Comparison of ENCODE assay signal across 12 mouse cellular contexts in genomic region chr2:7080086-7080485, GRCm38 (mm10).
DNase-seq lines count a peak whose midpoint lies in the region; ATAC-seq and TF ChIP-seq lines count a peak whose summit lies in the region.
"Had no signal": no experiment of that assay in that cellular context is flagged by ENCODE, and none has a peak within 500 bp of the region (broad histone marks: within the 10 kb centered on the region; RNA-seq: fewer than 3 reads in every experiment).

No protein-coding gene starts in this region.

- peaks cover 21% of the 10 kb centered on the region for H3K4me1 ChIP-seq in heart, embryonic 11.5 days (ENCODE audit: control insufficient read depth, insufficient read depth, low read length)
- H3K4me1 ChIP-seq in lung, embryonic 15.5 days: peaks cover 26% of the 10 kb centered on the region
- H3K4me1 ChIP-seq in cortical plate, adult 2 months (ENCODE audit: control insufficient read depth, insufficient read depth, low read length): peaks cover 16% of the 10 kb centered on the region
- H3K4me1 ChIP-seq in stomach, embryonic 16.5 days (ENCODE audit: control insufficient read depth, insufficient read depth, low read length): peaks cover 20% of the 10 kb centered on the region

- H3K9me3 ChIP-seq in heart, embryonic 11.5 days (replicated peaks; ENCODE audit: control insufficient read depth, low read length): peaks cover 10% of the 10 kb centered on the region
- H3K9me3 ChIP-seq in lung, embryonic 15.5 days: peaks cover 6% of the 10 kb centered on the region
- peaks cover 13% of the 10 kb centered on the region for H3K9me3 ChIP-seq in stomach, embryonic 16.5 days (replicated peaks; ENCODE audit: control insufficient read depth, low read length)

- no peaks in the 10 kb centered on the region for H3K27me3 ChIP-seq in heart, embryonic 11.5 days (ENCODE audit: control insufficient read depth, insufficient read depth, low read length)
- no peaks in the 10 kb centered on the region for H3K27me3 ChIP-seq in lung, embryonic 15.5 days
- no peaks in the 10 kb centered on the region for H3K27me3 ChIP-seq in stomach, embryonic 16.5 days (ENCODE audit: control insufficient read depth, insufficient read depth, low read length)

- peak overlapping the region; percentile 51 for H3K4me3 ChIP-seq in heart, embryonic 11.5 days (ENCODE audit: low read depth, low read length)
- peak overlapping the region; percentile 42 for H3K4me3 ChIP-seq in lung, embryonic 15.5 days
- no peak overlapping the region for H3K4me3 ChIP-seq in cortical plate, adult 2 months (ENCODE audit: insufficient read depth, low read length)
- no peak overlapping the region for H3K4me3 ChIP-seq in stomach, embryonic 16.5 days (replicated peaks; ENCODE audit: low read length)

- no peak for DNase-seq in heart, postnatal 14 days
- no peak for DNase-seq in lung, postnatal 14 days
- no peak for DNase-seq in cerebellum, adult 8-10 months
- DNase-seq: adrenal gland, postnatal 10 days; gastrocnemius, postnatal 10 days; kidney, postnatal 10 days; thymus, postnatal 4 days had no signal

- TF ChIP-seq CTCF in cortical plate, adult 2 months (IDR thresholded peaks at IDR 0.05; ENCODE audit: extremely low read depth, insufficient read depth, low read length): no peak

- WGBS in heart, embryonic 11.5 days (ENCODE audit: insufficient replicate concordance): 49% methylated on average over 7 of the region's 7 CpGs
- WGBS in lung, embryonic 15.5 days: 35% methylated on average over 7 of the region's 7 CpGs
- 59% methylated on average over 7 of the region's 7 CpGs for WGBS in stomach, embryonic 16.5 days

- intact Hi-C loops in heart, postnatal 14 days (cut with DNase I): loop anchor here (5.0 kb wide), 1 partner anchor 208 kb away; no protein-coding TSS in a partner anchor

- peak overlapping the region; percentile 70 for H3K4me2 ChIP-seq in heart, embryonic 11.5 days
- H3K4me2 ChIP-seq in lung, embryonic 15.5 days: peak overlapping the region; percentile 58
- peak overlapping the region; percentile 61 for H3K4me2 ChIP-seq in stomach, embryonic 16.5 days (ENCODE audit: low read depth, low read length)

- TF ChIP-seq POLR2A in cortical plate, adult 2 months (IDR thresholded peaks at IDR 0.05; ENCODE audit: extremely low read depth, insufficient read depth, low read length): no peak

- peaks cover 5% of the 10 kb centered on the region for H3K36me3 ChIP-seq in heart, embryonic 11.5 days (ENCODE audit: control insufficient read depth, insufficient read depth, low read length)
- peaks cover 18% of the 10 kb centered on the region for H3K36me3 ChIP-seq in lung, embryonic 15.5 days
- peaks cover 10% of the 10 kb centered on the region; the same call in 1 of the 2 replicates for H3K36me3 ChIP-seq in stomach, embryonic 16.5 days (ENCODE audit: control insufficient read depth, insufficient read depth, low read length)

- no peak overlapping the region; the same call in 1 of the 2 replicates for H3K9ac ChIP-seq in heart, embryonic 11.5 days (ENCODE audit: low read depth, low read length)
- no peak overlapping the region for H3K9ac ChIP-seq in lung, embryonic 15.5 days
- H3K9ac ChIP-seq in stomach, embryonic 16.5 days (ENCODE audit: low read length): no peak overlapping the region
- H3K9ac ChIP-seq: liver, embryonic 14.5 days had no signal

- H3K27ac ChIP-seq in heart, embryonic 11.5 days (ENCODE audit: low read depth, low read length): peak overlapping the region; percentile 96
- peak overlapping the region; percentile 89; the same call in 1 of the 2 replicates for H3K27ac ChIP-seq in lung, embryonic 15.5 days
- H3K27ac ChIP-seq in cortical plate, adult 2 months (ENCODE audit: insufficient read depth, low read length): 0 out of 2 replicates have a peak overlapping the region, but pooled peaks have one; percentile 29
- no peak overlapping the region for H3K27ac ChIP-seq in stomach, embryonic 16.5 days (ENCODE audit: low read length)
- H3K27ac ChIP-seq: liver, embryonic 14.5 days had no signal

- ATAC-seq in heart, embryonic 11.5 days (replicated peaks; ENCODE audit: insufficient number of reproducible peaks, low FRiP score, low TSS enrichment): no peak
- ATAC-seq in lung, embryonic 15.5 days (ENCODE audit: borderline replicate concordance, extremely low read depth, low FRiP score, low TSS enrichment): no peak
- ATAC-seq in stomach, embryonic 16.5 days (ENCODE audit: insufficient read depth, low FRiP score): no peak

Comparison
In these comparisons a context has a peak if more than half of its experiments do, and no peak if none do; other contexts are left out.
1. H3K4me3 ChIP-seq: peak in heart, embryonic 11.5 days (single experiment) and lung, embryonic 15.5 days (single experiment); none in cortical plate, adult 2 months (single experiment) and stomach, embryonic 16.5 days (single experiment).
2. Peak in every context shown above with its lines, with median percentiles within 50 percentile points of each other: H3K4me2 ChIP-seq.